Mouse (Mus musculus) G1E-ER4 (cell line): ENCODE results near the gene Psmd13. TPM values are rescaled to one million over a fixed set of nuclear protein-coding genes. Genes with fewer than 3 reads are reported as not detected.

Experiments
- GATA1 ChIP-seq: IDR thresholded peaks from one replicate; pipeline ENCODE4 v1.8.0; 2012; ENCODE audit warnings: low read length, inconsistent platforms
- polyA plus RNA-seq: library from polyadenylated mRNA; stranded (reverse); fragments of >175 nt; gene quantifications from 2 replicates; pipeline ENCODE4 v1.2.3, GENCODE M21; 2012

Psmd13 gene
- polyA plus RNA-seq, 1 experiment, result 50.0 TPM

DNA sequence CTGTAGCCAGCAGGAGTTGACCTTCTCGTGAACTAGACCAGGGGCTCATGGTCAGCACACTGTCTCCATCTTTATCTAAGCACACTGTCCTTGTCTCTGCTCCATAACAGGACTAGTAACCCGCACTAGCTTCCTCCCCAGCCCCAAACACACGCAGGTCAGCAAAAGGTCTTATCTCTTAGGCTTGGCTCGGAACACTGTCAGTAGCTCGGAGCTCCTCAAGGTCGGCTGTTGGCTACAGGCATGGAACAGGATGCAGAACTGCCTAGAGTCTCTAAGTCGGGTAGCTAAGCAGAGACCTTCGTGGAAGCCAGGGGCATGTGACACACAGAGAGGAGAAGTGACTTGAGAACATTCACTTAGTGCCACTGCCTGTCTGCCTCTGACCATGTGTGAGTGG lies 66.4 kb downstream of the Psmd13 start:
- no peak for TF ChIP-seq GATA1

Other genes starting within 250 kb of the Psmd13 start
- gene Olfr53, start 235.5 kb upstream of the Psmd13 start, polyA plus RNA-seq, result not detected in 2 replicates
- gene Olfr539, start 222.0 kb upstream of the Psmd13 start, polyA plus RNA-seq, result not detected in 2 replicates
- gene Olfr45, start 200.0 kb upstream of the Psmd13 start, polyA plus RNA-seq, result not detected in 2 replicates
- not detected in 2 replicates for gene Olfr541, start 184.7 kb upstream of the Psmd13 start, polyA plus RNA-seq
- not detected in 2 replicates for gene Cyp2e1, start 118.2 kb upstream of the Psmd13 start, polyA plus RNA-seq
- not detected in 2 replicates for gene Syce1, start 94.1 kb upstream of the Psmd13 start, polyA plus RNA-seq
- gene Zfp941, start 59.8 kb upstream of the Psmd13 start, polyA plus RNA-seq, result not detected in 2 replicates
- gene Urah, start 47.0 kb upstream of the Psmd13 start, polyA plus RNA-seq, result not detected in 2 replicates
- not detected in 2 replicates for gene Scgb1c1, start 36.4 kb upstream of the Psmd13 start, polyA plus RNA-seq
- 0.06 TPM in 1 of 2 replicates, not detected in the other for gene Odf3, start 34.2 kb upstream of the Psmd13 start, polyA plus RNA-seq
- 0.18 and 0.99 TPM in 2 replicates for gene Gm45785, start 25.6 kb upstream of the Psmd13 start, polyA plus RNA-seq
- 39.1 and 49.2 TPM in 2 replicates for gene Ric8a, start 25.0 kb upstream of the Psmd13 start, polyA plus RNA-seq
- 3.2 and 3.9 TPM in 2 replicates for gene Bet1l, start 24.4 kb upstream of the Psmd13 start, polyA plus RNA-seq
- 25.4 and 38.9 TPM in 2 replicates for gene Sirt3, start 341 bp downstream of the Psmd13 start, polyA plus RNA-seq
- not detected in 2 replicates for gene Cox8b, start 18.5 kb downstream of the Psmd13 start, polyA plus RNA-seq
- not detected in 2 replicates for gene Nlrp6, start 38.9 kb downstream of the Psmd13 start, polyA plus RNA-seq
- 6.3 and 7.2 TPM in 2 replicates for gene Pgghg, start 59.4 kb downstream of the Psmd13 start, polyA plus RNA-seq
- 0.43 and 0.61 TPM in 2 replicates for gene Ifitm5, start 68.3 kb downstream of the Psmd13 start, polyA plus RNA-seq
- gene Gm45717, start 74.0 kb downstream of the Psmd13 start, polyA plus RNA-seq, result not detected in 2 replicates
- gene Ifitm2, start 74.0 kb downstream of the Psmd13 start, polyA plus RNA-seq, result 234 and 285 TPM in 2 replicates
- 0.08 and 0.26 TPM in 2 replicates for gene Ifitm1, start 85.3 kb downstream of the Psmd13 start, polyA plus RNA-seq
- not detected in 2 replicates for gene Ifitm3, start 128.8 kb downstream of the Psmd13 start, polyA plus RNA-seq
- gene Ifitm6, start 136.0 kb downstream of the Psmd13 start, polyA plus RNA-seq, result not detected in 2 replicates
- not detected in 2 replicates for gene Gm17387, start 147.2 kb downstream of the Psmd13 start, polyA plus RNA-seq
- not detected in 2 replicates for gene B4galnt4, start 179.1 kb downstream of the Psmd13 start, polyA plus RNA-seq
- 0.05 TPM in 1 of 2 replicates, not detected in the other for gene Pkp3, start 196.2 kb downstream of the Psmd13 start, polyA plus RNA-seq
- gene Sigirr, start 218.6 kb downstream of the Psmd13 start, polyA plus RNA-seq, result 7.2 and 9.5 TPM in 2 replicates
- gene Ano9, start 235.8 kb downstream of the Psmd13 start, polyA plus RNA-seq, result not detected in 2 replicates
- gene Ptdss2, start 240.4 kb downstream of the Psmd13 start, polyA plus RNA-seq, result 49.9 and 62.6 TPM in 2 replicates